Mouse (Mus musculus): ENCODE measurements around the gene Heatr5a. TPM values are rescaled to one million over a fixed set of nuclear protein-coding genes. Genes with fewer than 3 reads are reported as not detected.

The Heatr5a gene
- polyA plus RNA-seq, 1 experiment from 2014 or later = 7.1 TPM

DNA sequence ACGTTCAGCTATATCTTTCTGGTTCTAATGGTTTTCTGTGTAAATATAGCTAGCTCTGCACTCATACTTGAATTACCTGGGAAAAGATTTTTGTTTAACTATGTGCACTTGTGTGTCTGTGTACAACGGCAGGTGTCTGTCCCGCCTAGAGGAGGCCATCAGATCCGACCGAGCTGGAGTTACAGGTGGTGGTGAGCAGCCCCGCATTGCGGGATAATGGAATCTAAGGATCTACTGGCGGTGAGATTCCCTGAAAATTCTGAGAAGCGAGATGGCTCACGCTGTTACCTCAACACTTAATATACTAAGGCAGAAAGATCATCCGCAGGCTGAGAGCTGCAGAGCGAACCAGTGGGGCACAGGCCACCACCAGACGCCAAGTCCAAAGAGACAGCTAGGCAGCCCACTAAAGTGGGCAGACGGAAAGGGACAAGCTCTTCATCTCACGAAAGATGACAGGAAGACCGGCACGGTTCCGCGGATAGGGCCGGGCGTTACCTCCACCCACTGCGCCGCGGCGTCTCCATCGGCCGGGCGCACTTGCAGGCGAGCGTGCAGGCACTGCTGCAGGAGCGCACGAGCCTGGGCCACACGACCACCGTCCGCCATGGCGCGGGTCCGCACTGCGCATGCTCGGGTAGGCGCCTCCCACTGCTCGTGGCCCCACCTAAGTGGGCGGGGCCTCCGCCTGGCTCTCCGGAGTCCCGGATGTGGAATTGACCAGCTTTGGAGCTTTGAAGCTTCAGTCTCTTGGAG, 34.9 kb upstream of the Heatr5a start, which contains the start of gene Dtd2:
Gene Dtd2, minus strand, starts transcription at position 625 of the 756 bp plus-strand sequence.
- 2% methylated on average over 45 of the region's 46 CpGs for WGBS
- Histone ChIP-seq H3K27me3 (ENCODE audit: control insufficient read depth, insufficient read depth, low read depth, low read length) (no peaks in the 10 kb centered on the region), H3K9me3 (replicated peaks; ENCODE audit: control insufficient read depth, low read length, poor library complexity, severe bottlenecking) (no peaks in the 10 kb centered on the region), H3K4me2 (ENCODE audit: low read length) (peak within 1 kb of the TSS; percentile 81), H3K4me1 (ENCODE audit: control insufficient read depth, insufficient read depth, low read length) (peaks cover 5% of the 10 kb centered on the region; the same call in 1 of the 2 replicates), H3K4me3 (ENCODE audit: low read depth, low read length) (peak within 1 kb of the TSS; percentile 78), H3K27ac (ENCODE audit: low read length) (peak within 1 kb of the TSS; percentile 82), H3K9ac (ENCODE audit: low read depth, low read length) (peak within 1 kb of the TSS; percentile 80), H3K36me3 (ENCODE audit: control insufficient read depth, insufficient read depth, low read length) (no peaks in the 10 kb centered on the region)
- peak; percentile 95 for ATAC-seq

DNA sequence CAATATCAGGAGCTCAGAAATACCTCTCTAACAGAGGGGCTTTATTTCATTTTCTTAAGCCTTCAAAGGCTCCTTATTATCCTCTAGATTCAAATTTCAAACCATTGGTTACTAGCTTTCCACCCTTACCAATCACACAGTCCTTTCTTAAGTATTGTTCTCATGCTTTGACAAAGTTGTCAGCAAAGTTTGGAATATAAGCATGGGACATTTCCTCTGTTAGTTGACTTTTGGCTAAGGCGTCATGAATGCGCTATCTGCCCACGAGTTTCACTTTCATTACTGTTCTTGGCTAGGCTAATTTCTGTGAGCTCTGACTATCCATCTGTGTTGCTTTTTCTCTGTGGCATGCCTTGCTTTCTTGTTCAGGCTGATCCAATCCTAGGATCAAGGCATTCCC, 31.6 kb upstream of the Heatr5a start:
- Histone ChIP-seq H3K4me1 (ENCODE audit: control insufficient read depth, insufficient read depth, low read length) (peaks cover 3% of the 10 kb centered on the region; the same call in 1 of the 2 replicates), H3K36me3 (ENCODE audit: control insufficient read depth, insufficient read depth, low read length) (0 out of 2 replicates have a peak, but pooled peaks cover 3% of the 10 kb centered on the region), H3K9me3 (replicated peaks; ENCODE audit: control insufficient read depth, low read length, poor library complexity, severe bottlenecking) (no peaks in the 10 kb centered on the region), H3K27ac (ENCODE audit: low read length) (no peak overlapping the region), H3K4me3 (ENCODE audit: low read depth, low read length) (no peak overlapping the region), H3K4me2 (ENCODE audit: low read length) (no peak overlapping the region), H3K9ac (ENCODE audit: low read depth, low read length) (no peak overlapping the region), H3K27me3 (ENCODE audit: control insufficient read depth, insufficient read depth, low read depth, low read length) (no peaks in the 10 kb centered on the region)
- no peak for ATAC-seq
- WGBS = 92% methylated on average over 3 of the region's 3 CpGs

DNA sequence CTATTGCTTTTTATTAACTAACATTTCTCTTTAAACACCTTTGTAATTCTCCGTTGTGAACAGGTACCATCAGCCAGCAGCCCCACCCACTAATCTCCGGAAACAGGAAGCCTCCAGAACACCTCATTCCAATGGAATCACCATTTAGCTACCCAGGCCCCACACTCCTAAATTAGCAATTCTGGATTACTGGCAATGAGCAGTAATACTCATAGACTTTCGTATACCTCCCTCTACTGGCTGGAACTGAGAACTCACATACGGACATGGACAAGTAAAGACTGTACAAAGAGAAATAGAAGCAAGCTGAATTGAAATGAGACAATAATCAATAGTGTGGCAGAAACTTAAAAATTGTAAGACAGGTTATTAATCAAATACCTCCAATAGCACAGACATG, 30.4 kb upstream of the Heatr5a start:
- peak; percentile 54 for ATAC-seq
- 0 out of 2 replicates have a peak, but pooled peaks cover 7% of the 10 kb centered on the region for H3K36me3 ChIP-seq (ENCODE audit: control insufficient read depth, insufficient read depth, low read length)

DNA sequence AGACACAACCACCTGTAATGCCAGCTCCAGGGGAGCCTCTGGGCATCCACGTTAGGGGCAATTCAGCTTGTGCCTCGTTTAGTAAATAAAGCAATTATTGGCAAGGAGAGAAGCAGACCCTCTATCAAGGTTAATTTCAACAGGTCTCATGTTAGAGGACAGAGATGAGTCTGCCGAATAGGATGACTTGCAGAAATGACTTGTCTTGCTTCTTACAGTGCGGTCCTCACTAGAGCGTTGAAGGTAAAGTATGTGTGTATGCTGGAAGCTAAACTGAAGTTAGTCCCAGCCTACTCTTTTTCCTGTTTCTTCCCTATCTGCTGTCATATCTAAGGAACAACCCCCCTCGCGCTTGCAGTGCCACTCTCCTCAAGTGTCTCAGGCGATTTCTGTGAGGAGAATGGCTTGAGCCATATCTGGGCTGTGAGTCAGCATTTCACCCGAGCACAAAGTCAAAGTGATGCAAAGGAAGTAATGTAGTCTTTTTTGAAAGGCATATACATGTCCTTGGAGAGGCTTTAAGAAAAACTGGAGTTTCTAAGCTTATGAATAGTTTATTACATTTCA, 27.3 kb upstream of the Heatr5a start:
- no peaks in the 10 kb centered on the region for H3K9me3 ChIP-seq (replicated peaks; ENCODE audit: control insufficient read depth, low read length, poor library complexity, severe bottlenecking)
- H3K4me1 ChIP-seq (ENCODE audit: control insufficient read depth, insufficient read depth, low read length) = no peaks in the 10 kb centered on the region
- H3K4me2 ChIP-seq (ENCODE audit: low read length) = no peak overlapping the region
- 93% methylated on average over 9 of the region's 9 CpGs for WGBS
- no peak overlapping the region for H3K4me3 ChIP-seq (ENCODE audit: low read depth, low read length)
- no peaks in the 10 kb centered on the region for H3K27me3 ChIP-seq (ENCODE audit: control insufficient read depth, insufficient read depth, low read depth, low read length)
- no peak overlapping the region for H3K27ac ChIP-seq (ENCODE audit: low read length)
- ATAC-seq = no peak
- H3K9ac ChIP-seq (ENCODE audit: low read depth, low read length) = no peak overlapping the region
- peaks cover 11% of the 10 kb centered on the region; the same call in 1 of the 2 replicates for H3K36me3 ChIP-seq (ENCODE audit: control insufficient read depth, insufficient read depth, low read length)

More for the DNA sequence above, 30.4 kb upstream of the Heatr5a start:
- H3K9me3 ChIP-seq (replicated peaks; ENCODE audit: control insufficient read depth, low read length, poor library complexity, severe bottlenecking) = no peaks in the 10 kb centered on the region
- 26% methylated on average over 4 of the region's 4 CpGs for WGBS
- H3K27me3 ChIP-seq (ENCODE audit: control insufficient read depth, insufficient read depth, low read depth, low read length) = no peaks in the 10 kb centered on the region
- no peak overlapping the region for H3K4me2 ChIP-seq (ENCODE audit: low read length)
- H3K4me1 ChIP-seq (ENCODE audit: control insufficient read depth, insufficient read depth, low read length) = peaks cover 3% of the 10 kb centered on the region; the same call in 1 of the 2 replicates
- H3K9ac ChIP-seq (ENCODE audit: low read depth, low read length) = no peak overlapping the region
- no peak overlapping the region for H3K27ac ChIP-seq (ENCODE audit: low read length)
- no peak overlapping the region for H3K4me3 ChIP-seq (ENCODE audit: low read depth, low read length)

DNA sequence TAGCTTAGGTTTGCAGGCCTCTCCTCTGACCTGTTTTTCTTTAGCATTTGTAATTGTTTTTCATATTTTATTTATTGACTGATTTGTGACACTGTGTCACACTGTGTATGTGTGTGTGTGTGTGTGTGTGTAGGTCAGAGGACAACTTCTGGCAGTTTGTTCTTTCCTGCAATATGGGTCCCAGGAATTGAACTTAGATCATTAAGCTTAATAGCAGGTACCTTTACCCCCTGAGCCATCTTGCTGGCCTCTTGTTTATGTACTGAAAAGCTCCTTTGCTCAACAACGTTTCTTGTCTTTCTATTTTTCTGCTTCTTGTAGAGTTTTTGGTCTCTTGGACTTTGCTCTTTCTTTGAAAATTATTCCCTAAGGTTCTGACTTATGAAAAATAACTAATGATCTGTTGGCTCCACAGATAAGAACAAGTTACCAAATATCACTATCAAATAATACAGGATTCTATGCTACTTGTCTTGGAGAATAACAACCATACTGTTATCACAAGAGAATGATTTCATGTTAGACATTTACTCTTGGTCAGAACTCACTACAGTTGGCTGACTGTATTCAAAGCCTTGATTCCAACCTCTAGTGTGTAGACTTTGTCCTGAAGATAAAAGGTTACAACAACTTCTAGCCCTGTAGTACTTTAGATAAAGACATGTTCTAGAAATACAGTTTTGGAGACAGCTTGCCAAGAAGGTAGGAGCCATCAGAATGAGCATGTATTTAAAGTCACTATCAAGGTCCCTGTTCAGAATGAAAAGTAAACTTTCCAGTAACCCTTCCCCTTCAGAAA, 24.8 kb upstream of the Heatr5a start:
- H3K27ac ChIP-seq (ENCODE audit: low read length) = no peak overlapping the region

DNA sequence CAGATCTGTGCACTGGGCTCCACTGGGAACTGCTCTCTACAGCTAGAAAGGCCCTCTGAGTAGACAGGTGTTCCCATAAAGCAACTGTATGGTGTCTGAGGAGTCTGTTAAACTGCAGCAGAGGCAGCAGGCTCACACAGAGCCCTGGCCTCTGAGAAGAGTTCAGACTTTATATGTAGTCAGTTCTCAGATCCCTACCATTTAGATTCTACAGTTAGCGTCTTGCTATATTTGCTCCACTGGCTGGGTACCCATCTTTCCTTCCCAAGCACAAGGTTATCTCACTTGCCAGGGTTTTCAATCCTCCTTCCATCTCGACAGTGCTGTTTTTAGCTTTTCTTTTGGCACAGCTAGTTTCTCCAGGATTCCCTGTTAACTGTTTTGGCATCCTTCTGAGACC, 19.5 kb upstream of the Heatr5a start:
- no peaks in the 10 kb centered on the region for H3K36me3 ChIP-seq (ENCODE audit: control insufficient read depth, insufficient read depth, low read length)
- no peak overlapping the region for H3K4me2 ChIP-seq (ENCODE audit: low read length)
- no peak overlapping the region for H3K4me3 ChIP-seq (ENCODE audit: low read depth, low read length)
- H3K4me1 ChIP-seq (ENCODE audit: control insufficient read depth, insufficient read depth, low read length) = no peaks in the 10 kb centered on the region
- no peaks in the 10 kb centered on the region for H3K9me3 ChIP-seq (replicated peaks; ENCODE audit: control insufficient read depth, low read length, poor library complexity, severe bottlenecking)
- ATAC-seq = no peak
- H3K27ac ChIP-seq (ENCODE audit: low read length) = no peak overlapping the region
- H3K27me3 ChIP-seq (ENCODE audit: control insufficient read depth, insufficient read depth, low read depth, low read length) = no peaks in the 10 kb centered on the region
- WGBS = 83% methylated on average over 2 of the region's 2 CpGs
- H3K9ac ChIP-seq (ENCODE audit: low read depth, low read length) = no peak overlapping the region

More for the DNA sequence above, 24.8 kb upstream of the Heatr5a start:
- Histone ChIP-seq H3K4me3 (ENCODE audit: low read depth, low read length) (no peak overlapping the region), H3K9ac (ENCODE audit: low read depth, low read length) (no peak overlapping the region), H3K27me3 (ENCODE audit: control insufficient read depth, insufficient read depth, low read depth, low read length) (no peaks in the 10 kb centered on the region), H3K4me1 (ENCODE audit: control insufficient read depth, insufficient read depth, low read length) (no peaks in the 10 kb centered on the region), H3K36me3 (ENCODE audit: control insufficient read depth, insufficient read depth, low read length) (peaks cover 11% of the 10 kb centered on the region; the same call in 1 of the 2 replicates), H3K4me2 (ENCODE audit: low read length) (no peak overlapping the region), H3K9me3 (replicated peaks; ENCODE audit: control insufficient read depth, low read length, poor library complexity, severe bottlenecking) (no peaks in the 10 kb centered on the region)
- no peak for ATAC-seq
- 81% methylated on average over 1 of the region's 1 CpGs for WGBS

DNA sequence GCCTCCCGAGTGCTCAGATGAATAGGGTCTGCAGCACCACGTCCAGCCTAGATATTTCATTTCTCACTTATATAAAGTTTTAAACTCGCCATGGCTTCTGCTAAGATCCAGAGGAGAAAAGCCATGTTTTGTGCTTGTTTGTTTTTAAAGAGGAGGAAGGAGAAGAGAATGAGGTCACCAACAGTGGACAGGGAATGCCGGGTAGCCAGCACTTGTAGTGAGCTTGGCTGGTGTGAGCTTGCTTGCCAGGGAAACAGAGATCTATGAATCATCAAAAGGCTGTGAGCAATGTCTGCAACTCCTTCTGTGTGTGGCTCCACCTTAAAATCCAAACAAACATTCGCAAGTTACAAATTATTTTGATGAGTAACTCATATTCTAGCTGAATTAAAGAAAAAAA, 17.4 kb upstream of the Heatr5a start:
- no peak overlapping the region for H3K4me3 ChIP-seq (ENCODE audit: low read depth, low read length)
- H3K9me3 ChIP-seq (replicated peaks; ENCODE audit: control insufficient read depth, low read length, poor library complexity, severe bottlenecking) = no peaks in the 10 kb centered on the region
- no peaks in the 10 kb centered on the region for H3K27me3 ChIP-seq (ENCODE audit: control insufficient read depth, insufficient read depth, low read depth, low read length)
- WGBS = 89% methylated on average over 5 of the region's 5 CpGs
- H3K4me1 ChIP-seq (ENCODE audit: control insufficient read depth, insufficient read depth, low read length) = no peaks in the 10 kb centered on the region
- no peaks in the 10 kb centered on the region for H3K36me3 ChIP-seq (ENCODE audit: control insufficient read depth, insufficient read depth, low read length)
- no peak overlapping the region for H3K4me2 ChIP-seq (ENCODE audit: low read length)
- no peak for ATAC-seq
- H3K27ac ChIP-seq (ENCODE audit: low read length) = no peak overlapping the region
- no peak overlapping the region for H3K9ac ChIP-seq (ENCODE audit: low read depth, low read length)

DNA sequence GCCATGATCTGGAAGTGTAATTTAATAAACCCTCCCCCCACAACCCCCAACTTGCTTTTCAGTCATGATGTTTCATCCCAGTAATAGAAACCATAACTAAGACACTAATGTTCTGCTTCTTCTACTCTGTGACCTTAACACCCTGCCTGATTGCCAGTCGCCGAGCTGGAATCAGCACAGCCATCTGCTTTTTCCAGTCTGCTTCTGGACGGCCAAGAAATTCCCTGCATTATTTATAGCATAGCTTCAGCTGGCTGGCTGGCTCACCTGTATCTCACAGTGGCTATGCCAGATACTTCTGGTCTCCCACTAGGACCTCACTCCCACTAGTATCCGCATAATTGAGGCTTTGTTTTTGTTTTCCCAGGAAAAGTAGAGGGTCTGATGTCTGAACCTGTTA, 14.7 kb upstream of the Heatr5a start:
- Histone ChIP-seq H3K9me3 (replicated peaks; ENCODE audit: control insufficient read depth, low read length, poor library complexity, severe bottlenecking) (no peaks in the 10 kb centered on the region), H3K4me1 (ENCODE audit: control insufficient read depth, insufficient read depth, low read length) (no peaks in the 10 kb centered on the region), H3K4me3 (ENCODE audit: low read depth, low read length) (no peak overlapping the region), H3K27me3 (ENCODE audit: control insufficient read depth, insufficient read depth, low read depth, low read length) (no peaks in the 10 kb centered on the region), H3K36me3 (ENCODE audit: control insufficient read depth, insufficient read depth, low read length) (no peaks in the 10 kb centered on the region), H3K9ac (ENCODE audit: low read depth, low read length) (no peak overlapping the region), H3K27ac (ENCODE audit: low read length) (no peak overlapping the region), H3K4me2 (ENCODE audit: low read length) (no peak overlapping the region)
- no peak for ATAC-seq
- WGBS = 82% methylated on average over 4 of the region's 4 CpGs

All from midbrain, embryonic 16.5 days (tissue).